Mouse (Mus musculus) lung, postnatal 0 days (tissue): ENCODE data around the gene 1110008L16Rik.

Source experiments
- CTCF ChIP-seq: IDR thresholded peaks from 2 replicates; pipeline ENCODE4 v1.5.1; 2016; ENCODE audit warnings: antibody characterized with exemption, mild to moderate bottlenecking
- EP300 ChIP-seq: IDR thresholded peaks from 2 replicates; pipeline ENCODE4 v1.6.1; 2016; ENCODE audit warnings: antibody characterized with exemption, mild to moderate bottlenecking, control low read depth

GRCm38 (mm10) chr12:55397544-55398239, 98.3 kb downstream of the 1110008L16Rik start:
- TF ChIP-seq EP300 = no peak
- no peak for TF ChIP-seq CTCF
